Mouse (Mus musculus): ENCODE data around the gene Dhcr24. TPM values are rescaled to one million over a fixed set of nuclear protein-coding genes. Genes with fewer than 3 reads are reported as not detected.

Gene Dhcr24
- 48.8 and 110 TPM in 2 replicates for total RNA-seq (2021)
- long read RNA-seq, experiment 1, full-length matches to known transcripts: 59 of 84 reads
- long read RNA-seq, experiment 1, partial matches to known transcripts: 7 of 84 reads
- long read RNA-seq, experiment 1, other reads (novel, unspliced or antisense): 18 of 84 reads
- long read RNA-seq, experiment 2, full-length matches to known transcripts: 49 of 71 reads
- long read RNA-seq, experiment 2, partial matches to known transcripts: 2 of 71 reads
- long read RNA-seq, experiment 2, other reads (novel, unspliced or antisense): 20 of 71 reads

DNA sequence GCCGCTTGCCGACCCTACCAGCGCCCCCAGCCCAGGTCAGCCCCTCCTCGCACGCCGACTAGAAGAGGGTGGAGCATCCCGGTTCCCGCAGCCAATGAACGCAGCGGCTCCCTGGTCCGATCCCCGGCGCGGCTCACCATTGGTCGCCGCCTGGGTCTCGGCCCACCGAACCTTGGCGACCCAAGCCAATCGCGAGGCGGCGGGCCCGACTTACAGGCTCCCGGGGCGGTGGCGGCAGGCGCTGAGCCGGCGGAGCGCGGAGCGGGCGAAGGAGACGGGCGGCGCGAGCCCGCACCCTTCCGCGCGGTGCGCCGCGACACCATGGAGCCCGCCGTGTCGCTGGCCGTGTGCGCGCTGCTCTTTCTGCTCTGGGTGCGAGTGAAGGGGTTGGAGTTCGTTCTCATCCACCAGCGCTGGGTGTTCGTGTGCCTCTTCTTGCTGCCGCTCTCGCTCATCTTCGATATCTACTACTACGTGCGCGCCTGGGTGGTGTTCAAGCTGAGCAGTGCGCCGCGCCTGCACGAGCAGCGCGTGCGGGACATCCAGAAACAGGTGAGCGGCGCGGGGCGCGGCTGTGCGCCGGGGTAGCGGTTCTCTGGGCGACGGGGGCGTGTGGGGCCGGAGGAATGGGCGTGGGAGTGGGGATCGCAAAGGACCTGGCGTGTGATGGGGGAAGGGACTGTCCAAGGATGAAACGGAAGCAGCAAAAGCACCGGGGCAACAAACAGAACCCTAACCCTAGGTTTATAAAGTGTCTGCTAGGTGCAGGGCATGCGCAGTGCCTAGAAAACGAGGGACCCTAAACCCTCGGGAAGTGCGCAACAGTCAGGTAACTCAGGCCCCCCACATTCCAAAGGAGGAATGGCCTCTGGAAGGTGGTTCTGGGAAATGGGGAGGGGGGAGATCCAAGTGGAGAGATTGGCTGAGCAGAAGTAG, at the start of gene Dhcr24:
TSS of gene Dhcr24 (plus strand) at position 193 of the 936 bp plus-strand sequence.
- DNase-seq: peak; percentile 96

GRCm38 (mm10) chr4:106514606-106515005, 46.2 kb upstream of the Dhcr24 start:
- DNase-seq: no peak

GRCm38 (mm10) chr4:106522547-106522946, 38.3 kb upstream of the Dhcr24 start:
- no peak for DNase-seq

- DNase-seq: no peak
These were observed 36.7 kb upstream of the Dhcr24 start for GRCm38 (mm10) chr4:106524131-106524530.

GRCm38 (mm10) chr4:106525001-106525400, 35.8 kb upstream of the Dhcr24 start:
- no peak for DNase-seq

GRCm38 (mm10) chr4:106527856-106528547, 32.8 kb upstream of the Dhcr24 start:
- peak; percentile 24 for DNase-seq

DNA sequence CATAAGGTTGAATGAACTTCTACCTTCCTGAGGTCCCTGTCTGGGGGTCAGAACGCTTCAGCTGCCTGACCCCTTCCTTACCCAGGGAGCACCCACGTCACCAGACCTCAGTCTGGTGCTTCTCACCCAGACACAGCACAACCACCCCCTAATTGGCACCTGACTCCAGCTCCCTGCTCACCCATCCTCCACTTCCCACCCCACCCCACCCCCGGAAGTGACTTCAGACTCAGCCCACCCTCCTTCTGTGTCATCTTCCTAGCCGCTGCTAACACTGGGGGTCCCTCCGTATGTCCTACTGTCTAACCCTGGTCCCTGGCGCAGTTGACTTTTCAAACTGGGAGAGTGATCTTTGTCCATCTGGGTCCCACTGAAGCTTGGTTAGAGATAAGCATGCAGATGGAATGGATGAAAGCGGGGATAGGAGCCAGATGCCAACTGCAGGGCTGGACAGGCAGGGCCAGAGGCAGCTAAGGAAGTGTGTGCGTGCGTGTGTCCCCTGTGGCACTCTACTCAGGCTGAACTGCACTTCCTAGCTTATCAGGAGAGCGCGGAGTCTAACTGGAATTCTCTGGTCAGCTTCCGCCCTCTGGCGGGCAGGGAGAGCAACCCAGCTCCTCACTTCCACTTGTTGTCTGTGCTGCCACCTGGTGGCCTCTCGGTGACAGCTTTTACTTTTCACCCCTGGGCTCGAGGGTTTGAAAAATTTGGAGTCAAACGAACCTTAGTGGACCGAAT, 31.3 kb upstream of the Dhcr24 start:
- DNase-seq: peak; percentile 94

GRCm38 (mm10) chr4:106530113-106530482, 30.7 kb upstream of the Dhcr24 start:
- DNase-seq: no peak

DNA sequence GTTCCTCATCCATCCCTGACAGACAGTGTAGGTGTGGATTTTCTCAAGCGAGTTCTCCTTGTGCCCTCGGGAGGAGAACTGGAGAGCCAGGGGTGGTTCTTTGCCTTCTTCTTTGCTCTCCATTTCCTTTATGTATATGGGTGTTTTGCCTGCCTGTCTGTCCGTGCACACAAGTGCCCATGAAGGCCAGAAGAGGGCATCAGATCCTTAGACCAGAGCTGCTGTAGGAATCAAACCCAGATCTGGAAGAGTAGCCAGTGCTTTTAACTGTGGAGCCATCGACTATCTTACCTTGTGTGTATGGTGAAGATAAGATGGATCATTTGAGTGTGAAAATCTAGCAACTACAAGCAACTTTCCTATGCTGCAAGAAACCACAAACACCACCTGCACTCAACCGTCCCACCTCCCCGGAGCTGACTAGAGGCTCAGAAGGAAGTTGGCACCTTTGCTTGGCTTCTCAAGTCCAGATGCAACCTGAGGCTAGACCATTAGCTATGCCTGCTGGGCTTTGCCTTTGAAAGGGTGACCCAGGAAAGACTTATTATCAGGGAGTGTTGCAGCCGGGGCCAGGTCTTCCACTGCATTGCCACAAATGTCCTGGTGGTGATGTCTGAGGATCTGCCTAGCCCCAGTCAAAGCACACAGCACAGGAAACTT, 27.3 kb upstream of the Dhcr24 start:
- no peak for DNase-seq

GRCm38 (mm10) chr4:106534256-106534655, 26.6 kb upstream of the Dhcr24 start:
- peak; percentile 35 for DNase-seq

GRCm38 (mm10) chr4:106539756-106540155, 21.1 kb upstream of the Dhcr24 start:
- DNase-seq: peak; percentile 35

DNA sequence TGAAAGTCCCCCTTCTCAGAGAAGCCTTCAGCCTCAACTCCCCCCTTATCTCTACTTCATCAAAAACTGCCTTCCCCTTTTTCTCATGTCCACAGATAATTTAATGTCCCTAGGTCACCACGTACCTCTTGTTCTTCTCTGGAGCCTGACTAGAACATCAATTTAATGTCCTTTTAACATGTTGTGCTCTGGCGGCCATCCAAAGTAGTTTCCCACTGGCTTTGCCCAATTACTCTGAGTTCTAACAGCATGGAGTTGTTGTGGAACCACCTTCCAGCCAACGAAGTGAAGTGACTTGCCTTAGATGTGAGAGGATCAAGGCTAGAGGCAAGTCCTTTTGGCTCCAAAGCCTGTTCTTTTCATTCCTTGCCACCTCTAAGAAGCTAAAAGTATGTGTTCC, 19.3 kb upstream of the Dhcr24 start:
- DNase-seq: peak; percentile 35

DNA sequence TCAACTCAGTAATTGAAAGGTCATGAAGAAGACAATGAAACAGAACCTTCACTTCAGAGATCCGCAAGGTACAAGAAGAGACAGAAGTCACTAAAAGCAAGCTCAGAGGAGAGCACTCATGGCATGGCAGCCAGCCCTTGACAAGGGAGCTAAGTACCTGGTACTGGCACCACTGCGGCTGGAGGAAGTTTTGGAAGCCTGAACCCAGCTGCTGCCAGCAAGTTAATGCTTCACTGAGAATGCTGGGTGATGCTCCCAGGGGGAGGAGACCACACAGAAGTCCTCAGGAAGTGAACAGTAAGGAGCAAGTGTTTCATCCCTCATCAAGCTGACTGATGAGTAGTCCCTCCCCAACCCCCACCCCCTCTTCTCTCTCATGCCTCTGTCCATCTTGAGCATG, 18.6 kb upstream of the Dhcr24 start:
- DNase-seq: no peak

- DNase-seq: no peak
These were observed 14.9 kb upstream of the Dhcr24 start for GRCm38 (mm10) chr4:106545817-106546373.

DNA sequence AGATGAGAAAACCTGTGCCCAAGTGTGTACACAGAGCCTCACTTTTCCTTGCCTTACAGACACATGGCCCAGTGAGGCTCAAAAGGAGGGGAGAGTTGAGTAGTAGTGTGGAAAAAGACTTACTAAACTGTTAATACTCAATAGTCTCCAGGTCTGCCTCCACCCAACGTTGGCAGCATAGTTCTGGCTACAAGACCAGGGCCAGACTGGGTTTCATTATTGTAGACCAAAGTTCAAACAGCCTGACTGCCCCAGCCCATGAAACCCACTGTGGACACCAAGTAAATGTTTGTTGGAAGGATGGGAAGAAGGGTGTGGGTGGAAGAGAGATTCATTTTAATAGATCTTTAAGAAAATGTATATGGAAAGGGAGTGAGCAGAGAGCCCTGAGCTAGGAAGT, 13.9 kb upstream of the Dhcr24 start:
- DNase-seq: no peak

GRCm38 (mm10) chr4:106548113-106548512, 12.7 kb upstream of the Dhcr24 start:
- no peak for DNase-seq

DNA sequence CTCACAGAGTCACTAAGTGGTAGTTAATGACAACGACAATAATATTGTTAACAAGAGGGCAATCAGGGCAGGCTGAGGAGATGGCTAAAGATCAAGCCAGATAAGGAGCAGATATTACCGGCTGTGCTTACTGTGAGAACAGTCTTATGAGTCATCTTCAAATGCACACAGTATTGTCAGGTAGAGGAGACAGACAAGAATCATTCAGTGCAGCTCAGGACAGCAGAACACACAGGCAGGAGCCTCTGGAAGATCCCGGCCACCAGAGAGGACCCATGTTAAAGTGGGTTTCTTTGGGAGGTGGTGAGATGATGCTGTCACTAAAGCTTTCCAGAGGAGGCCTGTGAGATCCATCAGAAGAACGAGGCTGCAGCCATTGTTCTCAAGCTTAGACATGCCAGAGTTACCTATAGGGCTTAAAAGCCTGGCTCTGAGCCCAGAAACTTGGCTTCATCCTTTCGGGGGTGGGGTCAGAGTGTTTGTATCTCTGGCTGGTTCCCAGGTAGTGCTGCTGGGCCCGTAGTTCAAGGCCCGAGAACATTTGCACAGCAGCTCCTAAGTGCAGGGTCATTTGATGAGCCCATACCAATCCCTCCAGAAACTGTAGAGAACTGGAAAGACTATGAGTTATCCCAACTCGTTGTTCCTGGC, 10.2 kb upstream of the Dhcr24 start:
- DNase-seq: no peak

GRCm38 (mm10) chr4:106557262-106557661, 3.6 kb upstream of the Dhcr24 start:
- DNase-seq: no peak

- no peak for DNase-seq
These were observed 2.9 kb upstream of the Dhcr24 start for GRCm38 (mm10) chr4:106557978-106558377.

- DNase-seq: no peak
These were observed 1.3 kb upstream of the Dhcr24 start for GRCm38 (mm10) chr4:106559343-106560212.

Measured in adrenal gland, postnatal 14 days (tissue).